Mouse (Mus musculus) embryo, embryonic 9.5 days (tissue): ENCODE results near the gene AI182371.

Experiments
- DNase-seq: peaks from one replicate; pipeline ENCODE4 v3.0.0-alpha.2; 2017; ENCODE audit errors: extremely low spot score

Gene AI182371

DNA sequence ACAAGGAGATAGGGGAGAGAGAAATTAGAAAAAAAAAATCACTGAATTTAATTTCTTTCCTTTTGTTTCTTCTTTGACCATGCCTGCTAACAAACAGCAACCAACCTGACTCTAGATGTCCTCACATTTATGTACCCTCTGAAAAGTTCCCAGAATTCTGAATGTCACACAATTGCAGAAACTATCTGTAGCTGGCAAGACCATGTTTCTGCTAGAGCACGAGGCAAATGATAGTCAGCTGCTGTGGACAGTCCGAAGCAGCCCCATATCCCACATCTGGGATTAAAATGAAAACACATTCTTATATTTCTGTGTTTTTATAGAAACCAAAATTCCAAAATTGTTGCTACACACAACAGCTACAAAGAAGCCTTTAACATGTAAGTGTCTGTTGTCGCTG lies at the start of gene AI182371:
AI182371 (minus strand) TSS at position 101 of the 400 bp plus-strand sequence.
- DNase-seq: no peak

DNA sequence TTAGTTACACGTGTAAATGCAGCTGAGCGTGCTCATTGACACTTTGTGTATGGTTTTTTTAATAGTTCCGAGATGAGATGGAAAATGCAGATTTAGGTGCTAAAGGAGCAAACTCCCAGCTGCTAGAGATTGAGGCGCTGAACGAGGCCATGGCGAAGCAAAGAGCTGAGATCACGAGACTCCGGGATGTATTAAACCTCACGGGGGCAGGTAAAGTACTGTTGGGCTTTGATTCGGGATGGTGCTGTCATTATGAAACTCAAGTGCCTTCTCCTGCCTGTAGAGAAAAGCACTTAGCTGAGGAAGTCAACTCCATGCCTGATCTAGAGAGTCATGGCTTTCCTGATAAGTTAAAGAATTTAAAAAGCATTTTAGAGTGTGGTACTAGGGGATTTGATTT lies 47.5 kb upstream of the AI182371 start:
- no peak for DNase-seq

DNA sequence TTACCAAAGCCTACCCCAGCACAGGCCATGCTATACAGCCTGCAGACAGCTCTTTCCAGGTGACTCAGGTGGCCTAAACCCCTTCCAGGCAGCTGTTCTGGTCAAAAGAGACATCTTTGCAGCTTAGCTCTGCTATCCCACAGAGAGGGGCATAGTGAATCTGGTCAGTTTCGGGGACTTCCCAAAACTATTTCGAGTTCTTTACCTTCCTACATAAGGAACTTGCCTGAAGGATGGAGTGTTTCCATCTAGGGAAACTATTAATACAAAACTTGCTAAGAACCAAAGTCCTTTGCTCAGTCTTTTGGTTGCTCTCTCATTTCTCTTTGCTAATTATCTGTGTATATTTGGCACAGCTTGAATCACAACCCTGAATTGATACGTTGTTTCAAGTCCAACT lies 40.3 kb upstream of the AI182371 start:
- DNase-seq: no peak

DNA sequence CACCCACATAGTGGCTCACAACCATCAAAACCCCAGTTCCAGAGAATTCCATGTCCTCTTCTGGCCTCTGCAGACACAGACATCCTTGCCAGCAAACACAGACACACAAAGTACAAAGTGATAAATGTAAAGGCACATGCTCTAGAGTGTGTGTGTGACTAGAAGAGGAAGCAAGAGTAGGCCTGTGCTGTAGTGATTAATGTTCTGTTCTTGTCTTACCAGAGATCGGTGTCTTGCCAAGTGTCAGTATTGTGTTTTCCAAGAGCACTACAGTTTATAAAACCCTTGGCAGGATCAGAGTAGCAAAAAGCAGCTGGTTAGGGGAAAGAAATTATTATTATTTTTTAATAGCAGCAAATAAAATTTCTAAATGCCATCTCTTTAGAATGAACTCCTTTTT lies 37.2 kb upstream of the AI182371 start:
- DNase-seq: no peak

DNA sequence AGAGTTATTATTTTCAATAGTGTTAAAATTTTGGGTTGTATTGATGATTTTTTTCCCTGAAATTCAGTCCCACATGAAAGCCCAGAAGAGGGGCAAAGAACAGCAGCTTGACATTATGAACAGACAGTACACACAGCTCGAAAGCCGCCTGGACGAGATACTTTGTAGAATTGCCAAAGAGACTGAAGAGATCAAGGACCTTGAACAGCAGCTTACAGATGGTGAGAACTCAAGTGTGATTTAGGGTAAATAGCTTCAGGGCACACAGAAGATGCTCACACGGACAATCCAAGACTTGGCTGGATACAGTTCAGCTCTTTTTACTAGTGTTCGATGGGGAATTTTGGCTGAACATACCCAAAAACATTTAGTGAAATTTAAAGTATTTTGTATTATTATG lies 32.5 kb upstream of the AI182371 start:
- DNase-seq: no peak

DNA sequence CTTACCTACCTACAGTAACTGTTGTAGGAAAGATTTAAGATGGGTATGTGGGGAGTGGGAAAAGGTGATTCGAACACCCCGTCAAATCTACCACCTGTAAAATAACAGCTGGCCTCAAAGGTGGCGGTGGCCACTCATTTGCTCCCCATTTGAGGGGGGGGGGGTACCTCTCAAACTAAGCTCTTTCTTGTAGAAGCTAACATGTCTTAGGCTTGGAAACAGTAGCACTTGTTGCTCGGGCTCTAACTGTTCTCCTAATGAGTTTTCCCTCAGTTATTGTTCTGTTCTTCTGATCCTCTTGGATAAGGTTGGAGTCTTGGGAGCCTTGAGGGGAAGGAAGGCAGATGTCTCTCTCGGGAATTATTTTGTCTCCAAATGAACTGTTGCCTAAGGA lies 31.3 kb upstream of the AI182371 start:
- no peak for DNase-seq

DNA sequence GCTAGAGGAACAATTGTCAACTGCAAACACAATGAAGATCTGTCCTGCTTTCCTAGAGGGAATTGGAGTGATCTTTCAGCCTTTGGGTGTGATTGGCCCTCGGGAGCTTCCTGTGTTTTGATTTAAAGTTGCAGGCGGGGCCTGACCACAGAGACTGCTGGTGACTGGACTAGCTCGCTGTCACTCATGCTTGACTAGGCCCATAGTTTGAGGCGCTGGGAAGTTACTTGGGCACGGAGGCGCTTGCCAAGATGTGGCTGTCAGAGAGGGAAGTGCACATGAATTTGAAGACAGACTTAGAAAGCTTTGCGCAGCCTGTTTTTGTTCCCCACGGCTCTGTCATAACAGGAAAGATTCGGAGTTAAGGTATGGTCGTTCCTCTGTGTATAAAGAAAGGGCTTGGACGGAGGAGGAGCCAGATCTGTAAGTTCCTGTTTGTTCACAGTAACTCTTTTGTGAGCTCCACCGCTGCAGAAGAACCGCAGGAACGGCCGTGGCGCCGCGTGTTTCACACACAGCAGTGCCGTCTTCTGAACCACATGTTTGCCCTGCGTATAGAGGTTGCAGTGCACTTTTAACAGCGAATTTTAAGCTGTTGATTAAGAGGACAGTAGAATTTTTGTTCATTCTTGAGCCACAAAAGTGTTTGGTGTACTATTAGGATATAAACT lies 30.8 kb upstream of the AI182371 start:
- peak; percentile 95 for DNase-seq

DNA sequence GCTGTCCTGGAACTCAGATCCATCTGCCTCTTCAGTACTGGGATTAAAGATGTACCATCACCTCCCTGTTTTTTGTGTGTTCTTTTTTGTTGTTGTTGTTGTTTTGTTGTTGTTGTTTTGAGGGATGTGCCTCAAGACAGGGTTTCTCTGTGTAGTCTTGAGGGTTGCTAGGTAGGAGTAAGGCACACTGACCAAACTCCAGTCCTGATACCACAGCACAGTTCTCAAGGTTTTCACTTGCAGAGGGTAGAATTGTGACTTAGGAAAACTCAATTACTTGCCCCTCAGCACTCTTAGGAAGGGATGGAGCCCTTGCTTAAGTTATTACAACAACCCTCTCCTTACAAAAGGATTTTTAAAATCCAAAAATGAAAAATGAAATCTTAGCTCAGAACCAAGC lies 30.1 kb upstream of the AI182371 start:
- DNase-seq: no peak

DNA sequence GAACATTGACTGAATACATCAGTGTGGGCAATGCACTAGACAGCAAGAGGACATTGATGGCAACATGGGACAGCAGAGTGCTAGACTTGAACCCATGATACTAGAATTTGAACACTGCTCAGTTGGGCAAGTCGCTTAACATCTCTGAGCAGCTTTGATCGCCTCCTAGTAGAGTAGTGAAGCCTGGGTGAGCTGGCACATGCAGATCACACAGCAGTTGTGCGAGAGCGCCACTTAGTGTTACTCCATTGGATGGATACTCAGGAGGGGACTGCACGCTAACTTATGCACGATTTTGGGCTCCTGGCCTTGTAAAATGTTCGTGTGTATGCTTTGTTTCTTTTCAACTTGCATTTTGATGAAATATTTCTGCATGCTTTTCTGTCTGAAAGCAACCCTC lies 23.4 kb upstream of the AI182371 start:
- no peak for DNase-seq

DNA sequence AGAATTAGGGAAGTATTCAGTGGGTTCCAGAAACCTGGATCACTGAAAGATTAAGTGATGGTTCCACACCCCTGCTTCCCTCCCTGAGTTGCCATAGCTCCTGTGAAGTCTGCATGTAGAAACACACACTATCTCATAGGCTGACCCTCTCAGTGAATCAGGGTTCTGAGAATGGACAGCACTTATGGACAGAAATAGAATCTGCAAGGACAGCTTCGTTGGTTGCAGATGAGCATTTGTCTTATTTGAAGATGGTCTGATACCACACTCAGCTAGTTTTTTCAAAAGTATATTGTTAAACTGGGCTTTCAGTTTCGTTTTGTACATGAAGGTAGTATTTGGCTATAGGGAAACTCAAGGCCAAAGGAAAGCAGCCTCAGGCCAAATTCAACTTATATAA lies 9.2 kb upstream of the AI182371 start:
- DNase-seq: no peak

DNA sequence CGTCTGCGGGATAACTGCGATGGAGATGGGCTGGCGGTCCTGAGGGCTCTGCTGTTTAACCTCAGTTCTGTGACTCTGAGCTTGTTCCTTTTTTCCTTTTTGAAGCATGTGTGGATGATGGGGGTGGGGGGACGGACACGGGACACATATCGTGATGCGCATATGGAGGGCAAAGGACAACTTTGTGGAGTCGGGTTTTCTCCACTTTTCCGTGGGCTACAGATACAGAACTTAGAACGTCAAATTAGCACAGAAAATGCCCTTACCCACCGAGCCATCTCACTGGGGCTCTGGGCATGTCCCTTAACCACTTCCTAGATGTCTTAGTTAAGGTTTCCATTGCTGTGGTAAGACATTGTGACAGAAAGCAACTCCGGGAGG lies 8.6 kb upstream of the AI182371 start:
- no peak for DNase-seq

DNA sequence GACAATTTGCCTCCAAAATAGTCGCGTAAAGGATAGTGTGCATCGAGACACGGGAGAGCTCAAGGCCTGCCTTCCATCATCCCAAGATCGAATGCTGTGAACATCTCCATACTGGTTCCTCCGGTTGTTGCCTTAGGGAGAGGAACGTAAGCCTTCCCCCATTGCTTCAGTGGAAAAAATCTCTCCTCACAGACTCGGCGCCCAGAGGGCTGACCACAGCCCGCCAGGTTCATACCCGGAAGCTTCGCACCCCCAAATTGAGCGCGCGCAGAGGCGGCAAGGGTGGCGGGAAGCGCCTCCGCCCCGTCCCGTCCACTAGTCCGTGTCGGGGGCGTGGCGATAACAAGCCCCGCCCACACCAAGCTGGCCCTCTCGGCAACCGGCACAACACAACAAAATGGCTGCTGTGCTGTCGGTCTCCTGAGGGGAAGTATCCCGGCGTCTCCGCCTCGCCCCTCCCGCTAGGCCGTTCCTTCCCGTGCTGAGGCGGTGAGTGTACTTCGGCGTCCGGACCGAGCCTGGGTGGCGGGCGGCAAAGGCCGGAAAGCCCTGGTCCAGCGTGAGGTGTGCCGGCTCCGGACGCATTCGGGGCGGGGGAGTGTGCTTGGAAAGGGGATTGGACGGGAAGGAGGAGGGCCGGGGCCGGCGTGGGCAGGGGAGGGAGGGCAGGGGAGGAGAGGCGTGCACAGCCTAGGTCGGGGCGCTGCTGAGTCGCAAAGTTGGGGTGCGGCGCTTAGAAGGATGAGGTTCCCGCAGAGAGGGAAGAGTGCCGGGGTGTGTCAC lies 8.0 kb upstream of the AI182371 start, which contains the start of gene Cntrl:
Cntrl (plus strand) TSS at position 352 of the 783 bp plus-strand sequence.
- DNase-seq: peak; percentile 96

DNA sequence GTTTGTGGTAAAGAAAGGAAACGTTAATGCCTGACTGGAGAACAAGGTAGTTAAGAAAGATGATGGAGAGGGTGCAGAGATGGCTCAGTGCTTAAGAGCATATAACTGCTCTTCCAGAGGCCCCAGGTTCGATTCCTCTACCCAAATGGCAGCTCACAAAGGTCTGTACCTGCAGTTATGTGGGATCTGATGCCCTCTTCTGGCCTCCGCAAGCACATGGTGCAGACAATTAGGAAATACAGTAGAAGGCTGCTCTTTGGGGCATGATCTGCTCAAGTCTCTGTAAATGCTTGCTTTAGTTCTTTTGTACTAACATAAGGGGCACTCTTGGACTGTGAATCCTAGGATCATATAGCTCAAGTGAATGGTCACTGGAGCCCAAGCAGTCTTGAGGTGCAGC lies 7.4 kb upstream of the AI182371 start:
- DNase-seq: no peak

DNA sequence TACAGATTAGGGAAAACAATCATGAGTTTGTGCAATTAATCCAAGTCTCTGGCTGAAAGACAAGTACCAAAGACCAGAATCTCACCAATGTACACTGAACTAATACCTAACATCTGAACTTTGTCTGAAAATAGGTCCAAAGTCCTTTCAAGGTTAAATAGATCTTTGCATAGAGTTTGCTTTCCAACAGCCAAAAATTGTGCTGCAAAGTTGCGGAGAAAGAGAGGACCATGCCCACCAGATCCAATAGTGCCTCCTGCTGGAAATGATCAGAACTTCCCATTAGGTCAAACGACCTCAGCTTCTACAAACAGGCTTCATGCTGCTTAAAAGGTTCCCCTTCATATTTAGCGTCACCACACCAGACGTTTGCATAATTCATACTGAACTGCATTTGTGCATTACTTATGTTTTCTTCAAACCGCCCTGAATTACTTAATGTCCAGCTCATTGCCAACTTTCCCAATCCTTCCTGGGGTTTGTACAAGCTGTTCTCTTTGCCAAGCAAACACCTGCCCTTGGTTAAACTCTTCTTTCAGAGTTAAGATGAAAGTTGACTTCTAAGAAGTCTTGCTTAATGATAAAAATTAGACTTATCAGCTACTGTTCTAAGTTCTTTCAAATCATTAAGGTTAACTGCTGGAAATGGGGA lies 6.8 kb upstream of the AI182371 start:
- DNase-seq: peak; percentile 14

DNA sequence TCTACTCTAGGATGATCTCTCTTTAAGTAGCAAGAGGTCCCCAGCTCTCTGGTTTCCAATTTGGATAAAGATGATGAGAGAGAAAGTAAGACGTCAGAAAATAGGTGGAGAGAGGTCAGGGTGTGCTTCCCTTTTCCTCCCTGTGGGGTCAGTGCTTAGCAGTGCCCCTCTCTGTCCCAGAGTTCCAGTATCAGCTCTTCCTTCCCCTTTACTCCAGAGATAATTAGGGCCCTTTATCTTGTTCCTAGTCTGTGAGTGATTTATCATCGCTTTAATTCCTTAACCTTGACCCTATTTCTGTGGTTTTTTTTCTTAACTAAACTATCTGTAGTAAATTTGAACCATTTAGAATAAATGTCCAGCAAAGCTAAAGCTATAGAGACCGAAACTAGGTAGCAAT lies 3.5 kb upstream of the AI182371 start:
- DNase-seq: no peak

DNA sequence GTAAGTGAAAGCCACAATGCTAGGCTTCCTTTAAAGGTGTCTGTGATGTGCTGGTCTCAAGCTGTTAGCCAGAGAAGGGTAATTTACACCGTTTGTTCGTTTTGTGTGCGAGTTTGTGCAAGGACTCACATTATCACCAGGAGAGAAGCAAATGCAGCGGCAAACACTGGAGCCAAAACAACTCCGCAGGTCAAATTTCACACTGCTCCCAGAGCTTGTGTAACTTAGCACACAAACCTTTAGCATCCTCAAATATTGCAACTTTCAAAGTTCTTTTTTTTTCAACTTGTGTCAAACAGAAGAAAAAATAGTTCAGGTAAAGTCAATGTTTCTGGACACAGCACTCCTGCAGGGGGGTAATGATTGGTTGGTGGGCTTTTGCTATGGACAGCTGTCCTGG lies 2.2 kb upstream of the AI182371 start:
- DNase-seq: no peak

DNA sequence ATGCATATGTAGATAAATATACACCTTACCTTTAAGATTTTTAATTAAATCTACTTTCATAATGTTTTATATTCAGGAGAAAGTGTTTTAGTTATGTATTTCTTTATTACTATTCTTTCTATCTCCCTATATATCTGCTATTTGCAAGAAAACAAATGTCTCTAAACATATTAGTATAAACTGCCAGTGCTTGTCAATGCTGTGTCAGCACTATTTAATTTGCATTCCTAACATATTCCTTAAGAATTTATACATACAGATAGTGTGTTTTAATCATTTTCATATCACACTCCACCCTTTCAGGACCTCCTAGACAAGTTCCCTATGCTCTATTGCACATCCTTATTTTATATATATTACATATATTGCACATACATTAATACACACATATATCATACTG lies 1.4 kb upstream of the AI182371 start:
- no peak for DNase-seq

DNA sequence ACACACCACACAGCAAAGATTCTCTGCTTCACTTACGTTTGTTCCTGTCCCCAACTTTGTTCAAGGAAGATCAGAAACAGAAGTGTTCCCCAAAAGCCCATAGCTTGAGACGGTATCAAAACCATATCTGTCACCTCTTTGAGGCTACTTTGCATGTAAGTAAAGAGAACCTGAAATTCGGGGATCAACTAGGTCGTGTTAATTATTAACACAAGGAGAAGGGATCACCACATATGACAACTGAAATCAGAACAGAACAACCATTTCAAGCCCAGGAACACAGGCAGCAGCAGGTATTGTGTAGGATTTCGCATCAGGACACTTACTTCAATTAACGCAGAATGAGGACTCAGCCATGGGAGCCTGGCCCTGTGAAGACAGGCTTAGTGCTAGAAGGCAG lies 814 bp downstream of the AI182371 start:
- no peak for DNase-seq

DNA sequence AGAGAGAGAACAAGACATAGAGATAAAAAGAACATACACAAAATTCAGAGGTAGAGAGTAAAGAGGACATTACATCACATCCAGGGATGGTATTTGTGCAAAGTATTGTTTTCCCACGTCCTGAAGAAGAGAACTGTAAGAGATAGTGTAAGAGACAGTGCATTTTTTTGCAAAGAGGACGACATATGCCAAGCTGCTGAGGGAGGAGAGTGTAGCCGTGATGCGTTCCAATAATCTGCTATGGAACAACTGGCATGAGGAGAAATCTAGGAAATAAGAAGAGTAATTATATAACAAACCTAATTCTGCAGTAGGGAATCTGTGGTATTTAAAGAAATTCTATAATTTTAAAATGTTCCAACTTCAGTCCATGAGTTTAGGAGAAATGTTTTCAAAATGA lies 13.9 kb downstream of the AI182371 start:
- no peak for DNase-seq

DNA sequence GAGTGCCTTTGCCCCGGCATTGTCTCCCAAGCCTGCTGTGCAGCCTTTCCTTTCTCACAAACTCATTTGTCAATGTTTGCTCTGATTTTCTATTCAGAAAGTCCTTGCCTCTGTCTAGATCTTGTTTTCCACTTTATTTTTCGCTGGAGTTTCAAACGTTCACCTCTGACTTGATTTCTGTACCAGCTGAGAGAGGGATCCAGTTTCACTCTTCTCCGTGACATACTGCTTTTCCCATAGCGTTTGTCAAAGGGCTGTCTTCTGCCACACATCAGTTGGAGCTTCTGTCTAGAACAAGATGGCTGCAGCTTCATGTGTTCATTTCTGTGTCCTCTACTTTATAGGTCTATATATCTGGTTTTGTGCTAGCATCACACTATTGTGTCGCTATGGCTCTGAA lies 22.2 kb downstream of the AI182371 start:
- no peak for DNase-seq

DNA sequence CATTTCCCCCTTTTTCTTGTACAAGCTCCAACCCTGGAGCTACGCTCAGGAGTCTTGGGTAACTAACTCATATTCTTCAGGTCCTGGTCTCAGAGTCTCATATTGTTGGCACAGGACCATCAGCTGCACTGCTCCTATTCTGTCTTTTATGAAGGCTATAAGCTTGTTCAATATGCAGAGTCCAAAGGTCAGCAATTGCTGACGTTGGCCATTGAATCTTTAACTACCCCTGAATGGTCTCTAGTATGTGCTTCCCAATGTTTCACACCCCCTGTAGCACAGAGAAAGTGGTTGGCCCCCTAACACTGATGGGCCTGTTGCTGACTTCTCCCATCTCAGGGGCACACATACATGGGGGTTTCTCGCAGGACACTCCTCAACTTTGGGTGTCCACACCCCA lies 27.0 kb downstream of the AI182371 start:
- no peak for DNase-seq

DNA sequence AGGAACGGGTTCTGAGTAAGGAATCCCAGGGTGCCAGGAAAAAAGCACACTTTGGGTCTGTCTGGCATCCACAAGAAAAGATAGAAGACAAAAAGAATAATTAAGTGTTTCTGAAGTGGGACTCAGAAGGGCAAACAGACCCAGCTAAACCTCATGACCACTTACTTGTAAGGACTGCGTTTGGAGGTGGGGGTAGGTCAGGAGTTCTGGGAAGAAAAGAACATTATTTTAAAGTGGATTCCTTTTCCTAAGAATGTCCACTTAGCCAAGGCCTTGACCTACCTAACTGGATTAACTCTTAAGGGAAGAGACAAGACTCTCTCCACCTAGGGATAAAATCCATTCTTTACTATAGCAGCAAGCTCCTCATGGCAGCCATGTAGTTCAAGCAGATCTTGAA lies 28.8 kb downstream of the AI182371 start:
- no peak for DNase-seq

DNA sequence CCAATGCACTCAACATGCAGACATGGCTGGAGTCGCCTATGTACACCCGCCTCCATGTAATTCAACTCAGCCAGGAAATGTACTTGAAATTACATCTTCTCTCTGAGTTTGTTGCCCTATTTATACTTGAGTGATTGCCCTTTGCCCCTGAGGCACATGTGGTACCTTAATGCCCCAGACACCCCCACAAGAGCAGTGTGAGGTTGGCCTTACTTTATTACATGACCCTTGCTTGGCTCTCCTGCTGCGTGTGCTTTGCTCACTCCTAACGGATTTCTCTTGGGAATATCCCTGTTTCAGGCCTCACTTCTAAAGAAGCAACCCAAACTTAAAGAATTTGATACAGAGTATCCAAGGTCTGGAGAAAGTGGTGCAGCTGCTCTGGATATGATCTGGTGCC lies 31.1 kb downstream of the AI182371 start:
- no peak for DNase-seq
